Mouse (Mus musculus): ENCODE results near the gene Vamp5. TPM values are rescaled to one million over a fixed set of nuclear protein-coding genes. Genes with fewer than 3 reads are reported as not detected.
A peak's percentile ranks its signal among the peaks of the same experiment; 100 is the strongest.

Gene Vamp5
- polyA plus RNA-seq, 1 experiment from 2014 or later, result 12.0 TPM

DNA sequence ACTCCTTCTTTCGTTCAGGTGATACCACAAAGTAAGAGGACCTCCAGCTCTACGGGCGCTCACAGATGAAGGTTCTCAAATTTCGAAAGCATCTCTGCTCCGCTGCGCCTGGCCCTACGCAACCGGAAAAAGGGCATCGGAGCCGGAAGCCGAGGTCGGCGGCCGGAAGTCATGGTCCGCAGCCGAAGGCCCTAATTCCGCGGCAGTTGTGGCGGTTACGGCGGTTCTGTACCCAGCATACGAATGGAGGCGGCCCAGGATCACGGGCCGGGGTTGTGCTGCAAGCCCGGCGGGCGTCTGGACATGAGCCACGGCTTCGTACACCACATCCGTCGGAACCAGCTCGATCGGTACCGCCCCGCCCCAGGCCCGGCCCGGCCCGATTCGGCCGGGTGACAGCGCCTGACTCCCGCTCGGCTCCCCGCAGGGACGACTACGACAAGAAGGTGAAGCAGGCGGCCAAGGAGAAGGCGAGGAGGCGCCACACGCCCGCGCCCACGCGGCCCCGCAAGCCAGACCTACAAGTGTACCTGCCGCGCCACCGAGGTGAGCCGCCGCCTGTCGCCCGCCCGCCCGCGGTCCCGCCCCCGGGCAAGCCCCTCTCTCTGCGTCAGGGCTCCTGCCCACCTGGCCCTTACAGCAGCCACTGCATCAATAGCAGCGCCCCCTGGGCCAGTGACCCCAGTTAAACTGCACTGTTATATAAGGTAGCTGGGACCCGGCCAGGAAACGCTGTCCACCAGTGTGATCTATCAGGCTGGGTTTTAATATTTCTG lies 32.9 kb downstream of the Vamp5 start, which contains the start of gene 0610030E20Rik:
0610030E20Rik (plus strand) TSS at position 152 of the 776 bp plus-strand sequence.
- peaks cover 12% of the 10 kb centered on the region for H3K36me3 ChIP-seq (ENCODE audit: control insufficient read depth, insufficient read depth, low read length)
- ATAC-seq, result peak; percentile 81
- H3K27ac ChIP-seq (ENCODE audit: low read length), result peak within 1 kb of the TSS; percentile 90
- under 1% methylated on average over 66 of the region's 72 CpGs for WGBS
- peak within 1 kb of the TSS; percentile 89 for H3K4me2 ChIP-seq (ENCODE audit: low read length)
- no peaks in the 10 kb centered on the region for H3K27me3 ChIP-seq (ENCODE audit: control insufficient read depth, insufficient read depth, low read depth, low read length)
- H3K4me3 ChIP-seq (ENCODE audit: low read depth, low read length), result peak within 1 kb of the TSS; percentile 90
- H3K9ac ChIP-seq (ENCODE audit: low read depth, low read length), result peak within 1 kb of the TSS; percentile 94
- peaks cover 32% of the 10 kb centered on the region for H3K4me1 ChIP-seq (ENCODE audit: control insufficient read depth, insufficient read depth, low read length)
- no peaks in the 10 kb centered on the region for H3K9me3 ChIP-seq (replicated peaks; ENCODE audit: control insufficient read depth, low read length, poor library complexity, severe bottlenecking)

DNA sequence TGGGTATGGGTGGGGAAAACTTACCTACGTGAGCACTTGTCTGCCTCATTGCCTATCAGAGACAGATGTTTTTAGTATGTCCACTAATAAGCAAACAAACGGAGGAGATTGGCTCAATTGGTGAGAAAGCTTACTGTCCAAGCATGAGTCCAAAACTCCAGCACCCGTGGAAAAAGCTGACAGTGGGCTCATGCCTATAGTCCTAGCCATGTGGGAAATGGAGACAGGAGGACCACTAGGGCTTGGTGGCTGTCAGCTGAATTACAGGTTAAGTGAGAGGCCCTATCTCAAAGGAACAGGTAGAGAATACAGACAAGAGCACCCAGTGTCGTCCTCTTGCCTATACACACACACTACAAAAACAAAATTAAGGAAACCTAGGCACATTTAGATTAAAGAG lies 34.0 kb downstream of the Vamp5 start:
- Histone ChIP-seq H3K4me1 (ENCODE audit: control insufficient read depth, insufficient read depth, low read length) (peaks cover 32% of the 10 kb centered on the region), H3K27ac (ENCODE audit: low read length) (no peak overlapping the region), H3K9me3 (replicated peaks; ENCODE audit: control insufficient read depth, low read length, poor library complexity, severe bottlenecking) (no peaks in the 10 kb centered on the region), H3K4me2 (ENCODE audit: low read length) (peak overlapping the region; percentile 89), H3K4me3 (ENCODE audit: low read depth, low read length) (no peak overlapping the region), H3K27me3 (ENCODE audit: control insufficient read depth, insufficient read depth, low read depth, low read length) (no peaks in the 10 kb centered on the region), H3K36me3 (ENCODE audit: control insufficient read depth, insufficient read depth, low read length) (peaks cover 14% of the 10 kb centered on the region), H3K9ac (ENCODE audit: low read depth, low read length) (no peak overlapping the region)
- 83% methylated on average over 4 of the region's 4 CpGs for WGBS
- peak; percentile 20; the same call in 1 of the 2 replicates for ATAC-seq

DNA sequence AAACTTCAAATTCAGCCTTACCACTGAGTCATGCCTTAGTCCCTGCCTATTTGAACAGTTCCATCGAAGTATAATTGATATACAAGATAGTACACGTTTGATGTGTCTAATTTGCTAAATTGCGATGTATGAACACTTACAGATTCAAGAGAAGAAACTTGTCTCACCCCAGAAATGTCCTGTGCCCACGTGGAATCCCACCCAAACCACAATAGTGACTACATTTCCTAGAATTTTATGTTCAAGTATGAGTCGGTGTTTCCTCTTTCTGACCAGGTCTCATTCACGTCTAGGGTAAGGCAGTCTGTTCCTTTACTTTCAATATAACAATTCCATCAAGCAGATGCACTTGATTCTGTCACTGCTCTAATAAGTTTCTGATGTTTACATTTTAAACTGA lies 34.6 kb downstream of the Vamp5 start:
- Histone ChIP-seq H3K9ac (ENCODE audit: low read depth, low read length) (no peak overlapping the region), H3K4me1 (ENCODE audit: control insufficient read depth, insufficient read depth, low read length) (peaks cover 32% of the 10 kb centered on the region), H3K9me3 (replicated peaks; ENCODE audit: control insufficient read depth, low read length, poor library complexity, severe bottlenecking) (no peaks in the 10 kb centered on the region), H3K27me3 (ENCODE audit: control insufficient read depth, insufficient read depth, low read depth, low read length) (no peaks in the 10 kb centered on the region), H3K36me3 (ENCODE audit: control insufficient read depth, insufficient read depth, low read length) (peaks cover 15% of the 10 kb centered on the region), H3K27ac (ENCODE audit: low read length) (no peak overlapping the region; the same call in 1 of the 2 replicates), H3K4me2 (ENCODE audit: low read length) (peak overlapping the region; percentile 75), H3K4me3 (ENCODE audit: low read depth, low read length) (peak overlapping the region; percentile 94)
- no peak for ATAC-seq
- 46% methylated on average over 6 of the region's 6 CpGs for WGBS

DNA sequence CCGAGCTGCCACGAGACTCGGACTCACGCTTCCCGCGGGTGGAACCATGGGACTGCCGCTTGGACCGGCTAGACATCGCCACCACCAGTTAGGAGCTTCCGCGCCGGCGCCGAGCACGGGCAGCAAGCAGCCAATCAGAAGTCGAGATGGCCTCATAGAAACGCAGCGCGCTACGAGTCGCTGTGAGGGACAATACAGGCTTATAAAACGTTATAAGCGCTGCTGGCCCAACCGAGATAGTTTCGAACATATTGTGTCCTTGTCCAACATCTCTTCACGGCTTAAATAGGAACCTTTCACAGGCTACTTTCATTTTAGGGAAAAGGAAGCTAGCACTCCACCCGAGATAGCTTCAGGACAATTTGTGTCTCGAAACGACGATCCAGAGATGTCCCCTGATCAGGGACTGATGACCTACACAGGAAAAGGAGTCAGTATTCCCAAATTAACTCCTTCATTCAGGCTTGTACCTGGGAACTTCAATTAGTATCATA lies 35.1 kb downstream of the Vamp5 start, which contains the start of gene Usp39:
Usp39 (minus strand) TSS at position 111 of the 494 bp plus-strand sequence.
- under 1% methylated on average over 30 of the region's 30 CpGs for WGBS
- Histone ChIP-seq H3K27ac (ENCODE audit: low read length) (peak within 1 kb of the TSS; percentile 80), H3K36me3 (ENCODE audit: control insufficient read depth, insufficient read depth, low read length) (peaks cover 10% of the 10 kb centered on the region; the same call in 1 of the 2 replicates), H3K4me1 (ENCODE audit: control insufficient read depth, insufficient read depth, low read length) (peaks cover 32% of the 10 kb centered on the region), H3K9ac (ENCODE audit: low read depth, low read length) (peak within 1 kb of the TSS; percentile 89), H3K4me3 (ENCODE audit: low read depth, low read length) (peak within 1 kb of the TSS; percentile 94), H3K9me3 (replicated peaks; ENCODE audit: control insufficient read depth, low read length, poor library complexity, severe bottlenecking) (no peaks in the 10 kb centered on the region), H3K4me2 (ENCODE audit: low read length) (peak within 1 kb of the TSS; percentile 97), H3K27me3 (ENCODE audit: control insufficient read depth, insufficient read depth, low read depth, low read length) (no peaks in the 10 kb centered on the region)
- peak; percentile 82 for ATAC-seq

DNA sequence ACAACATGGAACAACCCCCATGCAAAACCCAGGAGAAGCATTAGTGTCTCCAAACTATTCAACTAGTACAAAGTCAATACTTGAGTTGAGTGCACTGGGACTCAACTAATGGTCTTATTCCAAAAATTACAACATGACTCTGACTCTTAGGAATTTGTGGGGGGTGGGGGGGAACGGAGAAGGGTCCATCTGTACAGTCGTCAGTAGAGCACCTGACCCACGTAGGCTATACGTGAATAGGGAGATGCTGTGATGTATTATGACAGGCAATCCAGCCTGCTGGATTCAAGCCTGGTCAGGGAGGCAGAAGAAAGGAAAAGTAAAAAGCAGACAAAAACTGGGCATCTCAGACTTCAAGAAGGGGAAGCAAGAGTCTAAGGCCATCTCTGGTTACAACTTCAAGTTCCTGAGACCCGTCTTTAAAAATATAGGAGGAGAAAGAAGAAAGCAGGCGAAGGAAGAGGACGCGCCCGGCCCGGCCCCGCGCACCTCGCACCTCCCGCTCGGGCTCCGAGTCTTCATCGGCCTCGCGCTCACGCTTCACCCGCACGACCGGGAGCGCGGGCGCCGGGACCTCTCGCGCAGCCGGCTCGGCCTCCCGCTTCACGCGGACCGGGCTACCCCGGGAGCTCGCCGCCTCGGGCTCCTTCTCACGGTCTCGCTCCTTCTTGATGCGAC lies 35.7 kb downstream of the Vamp5 start:
- peak; percentile 29; the same call in 1 of the 2 replicates for ATAC-seq
- peak overlapping the region; percentile 89 for H3K9ac ChIP-seq (ENCODE audit: low read depth, low read length)
- H3K4me1 ChIP-seq (ENCODE audit: control insufficient read depth, insufficient read depth, low read length), result peaks cover 32% of the 10 kb centered on the region
- WGBS, result under 1% methylated on average over 30 of the region's 42 CpGs
- H3K27ac ChIP-seq (ENCODE audit: low read length), result peak overlapping the region; percentile 80
- no peaks in the 10 kb centered on the region for H3K9me3 ChIP-seq (replicated peaks; ENCODE audit: control insufficient read depth, low read length, poor library complexity, severe bottlenecking)
- peak overlapping the region; percentile 94 for H3K4me3 ChIP-seq (ENCODE audit: low read depth, low read length)
- peaks cover 7% of the 10 kb centered on the region; the same call in 1 of the 2 replicates for H3K36me3 ChIP-seq (ENCODE audit: control insufficient read depth, insufficient read depth, low read length)
- H3K27me3 ChIP-seq (ENCODE audit: control insufficient read depth, insufficient read depth, low read depth, low read length), result no peaks in the 10 kb centered on the region
- peak overlapping the region; percentile 97 for H3K4me2 ChIP-seq (ENCODE audit: low read length)

DNA sequence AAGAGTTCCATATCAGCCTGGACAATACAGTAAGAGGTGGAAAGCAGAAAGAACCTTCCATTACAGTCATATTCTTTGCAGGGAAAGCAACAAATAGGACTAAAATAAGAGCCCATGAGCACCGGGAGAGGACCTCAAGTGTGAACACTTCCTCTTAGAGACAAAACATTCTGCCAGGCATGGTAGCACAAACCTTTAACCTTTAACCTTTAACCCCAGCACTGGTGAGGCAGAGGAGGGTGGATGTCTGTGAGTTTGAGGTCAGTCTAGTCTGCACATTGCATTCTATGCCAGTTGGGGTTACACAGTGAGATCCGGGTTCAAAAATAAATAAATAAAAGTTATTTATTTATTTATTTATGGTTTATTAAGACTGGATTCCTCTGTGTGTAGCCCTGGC lies 39.8 kb downstream of the Vamp5 start:
- H3K9me3 ChIP-seq (replicated peaks; ENCODE audit: control insufficient read depth, low read length, poor library complexity, severe bottlenecking), result no peaks in the 10 kb centered on the region
- no peak overlapping the region for H3K9ac ChIP-seq (ENCODE audit: low read depth, low read length)
- WGBS, result 67% methylated on average over 2 of the region's 2 CpGs
- peaks cover 13% of the 10 kb centered on the region for H3K4me1 ChIP-seq (ENCODE audit: control insufficient read depth, insufficient read depth, low read length)
- ATAC-seq, result no peak
- no peak overlapping the region for H3K4me3 ChIP-seq (ENCODE audit: low read depth, low read length)
- no peaks in the 10 kb centered on the region for H3K27me3 ChIP-seq (ENCODE audit: control insufficient read depth, insufficient read depth, low read depth, low read length)
- peaks cover 25% of the 10 kb centered on the region for H3K36me3 ChIP-seq (ENCODE audit: control insufficient read depth, insufficient read depth, low read length)
- no peak overlapping the region for H3K27ac ChIP-seq (ENCODE audit: low read length)
- H3K4me2 ChIP-seq (ENCODE audit: low read length), result no peak overlapping the region

DNA sequence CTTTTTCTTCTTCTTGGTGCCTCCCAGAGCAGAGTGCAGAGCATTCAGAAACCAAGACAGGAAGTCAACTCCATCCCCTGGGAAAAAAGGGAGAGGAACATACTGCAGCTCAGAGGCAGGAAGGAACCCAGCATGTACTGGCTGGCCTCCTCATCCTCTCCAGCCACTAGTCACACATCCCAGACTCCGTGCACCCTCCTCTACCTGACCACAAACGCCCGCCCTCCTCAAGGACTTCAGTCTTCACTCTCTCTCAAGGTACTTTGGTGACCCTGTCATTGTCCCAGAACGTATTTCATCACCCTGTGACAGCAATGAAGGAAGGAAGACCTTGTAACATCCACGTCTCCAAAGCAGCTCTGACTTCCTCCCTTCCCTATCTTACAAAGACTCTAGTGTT lies 47.2 kb downstream of the Vamp5 start:
- Histone ChIP-seq H3K27me3 (ENCODE audit: control insufficient read depth, insufficient read depth, low read depth, low read length) (no peaks in the 10 kb centered on the region), H3K36me3 (ENCODE audit: control insufficient read depth, insufficient read depth, low read length) (peaks cover 51% of the 10 kb centered on the region), H3K9me3 (replicated peaks; ENCODE audit: control insufficient read depth, low read length, poor library complexity, severe bottlenecking) (no peaks in the 10 kb centered on the region), H3K4me1 (ENCODE audit: control insufficient read depth, insufficient read depth, low read length) (no peaks in the 10 kb centered on the region), H3K4me3 (ENCODE audit: low read depth, low read length) (no peak overlapping the region), H3K4me2 (ENCODE audit: low read length) (no peak overlapping the region), H3K9ac (ENCODE audit: low read depth, low read length) (no peak overlapping the region), H3K27ac (ENCODE audit: low read length) (no peak overlapping the region)
- 81% methylated on average over 5 of the region's 5 CpGs for WGBS
- ATAC-seq, result no peak

DNA sequence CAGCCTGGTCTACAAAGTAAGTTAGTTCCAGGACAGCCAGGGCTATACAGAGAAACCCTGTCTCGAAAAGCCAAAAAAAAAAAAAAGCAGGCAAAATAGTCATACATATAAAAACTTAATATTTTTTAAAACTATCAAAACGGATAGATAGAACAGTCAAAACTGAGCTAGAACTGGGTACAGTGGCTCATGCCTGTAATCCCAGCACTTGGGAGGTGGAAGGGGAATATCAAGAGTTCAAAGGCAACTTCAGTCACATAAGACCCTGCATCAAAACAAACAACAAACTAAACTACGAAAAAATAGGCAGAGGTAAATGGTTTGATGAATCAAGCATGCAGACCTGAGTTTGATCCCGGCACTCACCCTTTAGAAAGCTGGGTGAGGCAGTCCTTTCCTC lies 50.1 kb downstream of the Vamp5 start:
- Histone ChIP-seq H3K4me2 (ENCODE audit: low read length) (no peak overlapping the region), H3K36me3 (ENCODE audit: control insufficient read depth, insufficient read depth, low read length) (peaks cover 54% of the 10 kb centered on the region), H3K27me3 (ENCODE audit: control insufficient read depth, insufficient read depth, low read depth, low read length) (no peaks in the 10 kb centered on the region), H3K4me1 (ENCODE audit: control insufficient read depth, insufficient read depth, low read length) (no peaks in the 10 kb centered on the region), H3K27ac (ENCODE audit: low read length) (no peak overlapping the region), H3K9ac (ENCODE audit: low read depth, low read length) (no peak overlapping the region), H3K4me3 (ENCODE audit: low read depth, low read length) (no peak overlapping the region), H3K9me3 (replicated peaks; ENCODE audit: control insufficient read depth, low read length, poor library complexity, severe bottlenecking) (no peaks in the 10 kb centered on the region)
- no peak for ATAC-seq
- WGBS, result 94% methylated on average over 4 of the region's 4 CpGs

DNA sequence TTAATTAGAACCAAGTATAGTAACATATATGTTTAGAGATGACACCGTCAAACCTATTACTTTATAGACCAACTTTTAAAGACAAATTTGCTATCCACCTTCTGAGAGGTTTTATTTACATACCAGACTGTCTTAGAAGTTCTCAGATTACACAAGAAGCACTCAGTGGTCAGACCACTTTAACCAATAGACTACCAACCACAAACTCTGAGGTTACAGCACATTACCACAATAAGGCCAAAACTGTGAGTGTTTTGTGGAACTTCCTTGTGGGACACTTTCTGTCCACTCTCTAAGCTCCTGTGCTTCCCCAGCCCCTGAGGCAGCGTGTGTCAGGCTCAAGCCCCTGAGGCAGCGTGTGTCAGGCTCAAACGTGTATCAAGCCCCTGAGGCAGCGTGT lies 51.2 kb downstream of the Vamp5 start:
- Histone ChIP-seq H3K4me1 (ENCODE audit: control insufficient read depth, insufficient read depth, low read length) (no peaks in the 10 kb centered on the region), H3K4me3 (ENCODE audit: low read depth, low read length) (no peak overlapping the region), H3K9me3 (replicated peaks; ENCODE audit: control insufficient read depth, low read length, poor library complexity, severe bottlenecking) (no peaks in the 10 kb centered on the region), H3K27me3 (ENCODE audit: control insufficient read depth, insufficient read depth, low read depth, low read length) (no peaks in the 10 kb centered on the region), H3K27ac (ENCODE audit: low read length) (no peak overlapping the region), H3K4me2 (ENCODE audit: low read length) (no peak overlapping the region), H3K9ac (ENCODE audit: low read depth, low read length) (no peak overlapping the region), H3K36me3 (ENCODE audit: control insufficient read depth, insufficient read depth, low read length) (peaks cover 56% of the 10 kb centered on the region)
- WGBS, result 98% methylated on average over 5 of the region's 5 CpGs
- no peak for ATAC-seq

Measured in midbrain, embryonic 16.5 days (tissue).